ENCODE assay signal across 11 mouse cellular contexts in the genomic region with DNA sequence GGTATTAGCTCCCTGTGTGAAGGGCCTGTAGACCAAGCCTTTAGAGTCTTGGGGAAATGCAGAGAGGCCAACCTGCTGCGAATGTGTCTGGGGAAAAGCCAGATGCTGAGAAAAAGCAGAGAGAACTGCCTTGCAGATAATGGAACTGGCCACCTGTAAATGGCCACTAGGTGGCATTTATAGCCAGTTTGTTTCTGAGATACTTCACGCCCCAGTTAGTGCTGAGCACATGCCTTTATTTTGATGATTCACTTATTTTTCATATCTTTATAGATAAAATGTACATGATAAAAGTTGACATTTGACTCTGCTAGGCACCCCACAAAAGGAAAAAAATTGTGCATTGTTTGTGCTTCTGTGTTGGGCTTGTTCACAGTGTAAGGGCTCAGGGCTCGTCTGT. TPM values are rescaled to one million over a fixed set of nuclear protein-coding genes. Genes with fewer than 3 reads are reported as not detected.
DNase-seq lines count a peak whose midpoint lies in the region; ATAC-seq and TF ChIP-seq lines count a peak whose summit lies in the region.
"Had no signal": no experiment of that assay in that cellular context is flagged by ENCODE, and none has a peak within 500 bp of the region (broad histone marks: within the 10 kb centered on the region; RNA-seq: fewer than 3 reads in every experiment).

No protein-coding gene starts in this region.

- no peaks in the 10 kb centered on the region for H3K27me3 ChIP-seq in E14TG2a.4 (ENCODE audit: insufficient read depth, low read length)
- no peaks in the 10 kb centered on the region for H3K27me3 ChIP-seq in midbrain, embryonic 13.5 days
- H3K27me3 ChIP-seq: hindbrain, embryonic 15.5 days had no signal

- TF ChIP-seq CTCF in E14TG2a.4 (conservative IDR thresholded peaks at IDR 0.05; ENCODE audit: low read length): peak; percentile 77

- H3K4me1 ChIP-seq in E14TG2a.4 (replicated peaks; ENCODE audit: low read depth, low read length): peaks cover 4% of the 10 kb centered on the region; the same call in 1 of the 2 replicates
- no peaks in the 10 kb centered on the region for H3K4me1 ChIP-seq in midbrain, embryonic 13.5 days (replicated peaks)
- H3K4me1 ChIP-seq: hindbrain, embryonic 15.5 days had no signal

- peak; percentile 16 for DNase-seq in kidney, postnatal 10 days
- DNase-seq in kidney, adult 11 months: no peak
- peak; percentile 54 for DNase-seq in A20 (ENCODE audit: low read depth, low spot score)
- peak; percentile 32 for DNase-seq in forelimb bud, embryonic 11.5 days (ENCODE audit: low read depth, low spot score)
- DNase-seq in frontal cortex, postnatal 25 days (ENCODE audit: low spot score in 2 of 2): no peak
- DNase-seq: cerebellum, adult 9-11 months had no signal

- no peak for ATAC-seq in megakaryocyte, adult 5-6 weeks (ENCODE audit: poor library complexity, severe bottlenecking)
- no peak for ATAC-seq in midbrain, embryonic 13.5 days

- H3K4me2 ChIP-seq in midbrain, embryonic 13.5 days (replicated peaks): no peak overlapping the region
- H3K4me2 ChIP-seq: hindbrain, embryonic 15.5 days had no signal

- WGBS in midbrain, embryonic 13.5 days: 69% methylated on average over 3 of the region's 3 CpGs

- H3K27ac ChIP-seq in midbrain, embryonic 13.5 days: no peak overlapping the region
- H3K27ac ChIP-seq: hindbrain, embryonic 15.5 days had no signal

- no peak overlapping the region for H3K9ac ChIP-seq in midbrain, embryonic 13.5 days (replicated peaks)
- H3K9ac ChIP-seq: hindbrain, embryonic 15.5 days had no signal

- H3K9me3 ChIP-seq in E14TG2a.4 (ENCODE audit: low read length): no peaks in the 10 kb centered on the region
- no peaks in the 10 kb centered on the region for H3K9me3 ChIP-seq in midbrain, embryonic 13.5 days
- H3K9me3 ChIP-seq: hindbrain, embryonic 15.5 days had no signal

- peaks cover 14% of the 10 kb centered on the region for H3K36me3 ChIP-seq in E14TG2a.4 (ENCODE audit: insufficient read depth, low read length)
- peaks cover 86% of the 10 kb centered on the region for H3K36me3 ChIP-seq in midbrain, embryonic 13.5 days

- no peak overlapping the region for H3K4me3 ChIP-seq in E14TG2a.4 (replicated peaks; ENCODE audit: low read length)
- no peak overlapping the region for H3K4me3 ChIP-seq in midbrain, embryonic 13.5 days (replicated peaks)
- H3K4me3 ChIP-seq: hindbrain, embryonic 15.5 days had no signal

RNA-seq across cellular contexts. Expression of a gene that starts 17.7 kb away (rescaled TPM):
- total RNA-seq in megakaryocyte, adult 5-6 weeks (2015): 2.5 and 4.1 TPM in 2 replicates
- 3.3 and 5.0 TPM in 2 replicates for total RNA-seq in megakaryocyte, adult 5-6 weeks (2017)
- 232 and 283 TPM in 2 replicates for polyA plus RNA-seq in midbrain, embryonic 13.5 days (2015; fragmentation: Nextera tagmentation; extraction: Ambion mirVana)

RNA-seq across cellular contexts. Expression of a gene that starts 33.6 kb away (rescaled TPM):
- 5.5 and 13.1 TPM in 2 replicates for total RNA-seq in megakaryocyte, adult 5-6 weeks (2015)
- total RNA-seq in megakaryocyte, adult 5-6 weeks (2017): 8.0 and 8.7 TPM in 2 replicates
- polyA plus RNA-seq in midbrain, embryonic 13.5 days (2015; fragmentation: Nextera tagmentation; extraction: Ambion mirVana): 2.8 and 4.2 TPM in 2 replicates

RNA-seq across cellular contexts. Expression of a gene that starts 49.7 kb away (rescaled TPM):
- total RNA-seq in megakaryocyte, adult 5-6 weeks (2015): 0.18 TPM in 2 replicates
- 0.28 and 0.62 TPM in 2 replicates for total RNA-seq in megakaryocyte, adult 5-6 weeks (2017)
- not detected in 2 replicates for polyA plus RNA-seq in midbrain, embryonic 13.5 days (2015; fragmentation: Nextera tagmentation; extraction: Ambion mirVana)
- polyA plus RNA-seq: hindbrain, embryonic 15.5 days; neural tube, embryonic 11.5 days had no signal

Comparison
In these comparisons a context has a peak if more than half of its experiments do, and no peak if none do; other contexts are left out.
1. DNase-seq: peak in kidney, postnatal 10 days (single experiment), A20 (single experiment) and forelimb bud, embryonic 11.5 days (single experiment); none in kidney, adult 11 months (single experiment) and frontal cortex, postnatal 25 days (0 of 2).